Mouse (Mus musculus) right cerebral cortex, postnatal 4 days (tissue): Measurements from ENCODE around the gene Olfr622.

Experiments used
- DNase-seq: peaks from one replicate; pipeline ENCODE4 v3.0.0-alpha.2; 2022

The Olfr622 gene

GRCm38 (mm10) chr7:103642602-103643001 lies at the start of gene Olfr622:
TSS of gene Olfr622 (minus strand) at chr7:103642702.
- no peak for DNase-seq

- DNase-seq: no peak
These were observed 39.9 kb upstream of the Olfr622 start, which contains the start of gene Olfr625-ps1 for GRCm38 (mm10) chr7:103682420-103682819. TSS of gene Olfr625-ps1 (plus strand) at chr7:103682720.

- DNase-seq: no peak
These were observed 28.6 kb upstream of the Olfr622 start, which contains the start of gene Olfr624 for GRCm38 (mm10) chr7:103671091-103671490. TSS of gene Olfr624 (minus strand) at chr7:103671191.

GRCm38 (mm10) chr7:103663598-103663997 lies 21.1 kb upstream of the Olfr622 start, which contains the start of gene Olfr623:
TSS of gene Olfr623 (minus strand) at chr7:103663698.
- DNase-seq: no peak

- no peak for DNase-seq
These were observed 1.6 kb upstream of the Olfr622 start for GRCm38 (mm10) chr7:103644070-103644469.

GRCm38 (mm10) chr7:103636795-103637194 lies 5.7 kb downstream of the Olfr622 start:
- no peak for DNase-seq

- no peak for DNase-seq
These were observed 30.1 kb downstream of the Olfr622 start, which contains the start of gene Olfr620 for GRCm38 (mm10) chr7:103612434-103612833. TSS of gene Olfr620 (minus strand) at chr7:103612534.

- no peak for DNase-seq
These were observed 35.1 kb downstream of the Olfr622 start for GRCm38 (mm10) chr7:103607425-103607824.

- DNase-seq: no peak
These were observed 42.2 kb downstream of the Olfr622 start, which contains the start of gene Olfr619 for GRCm38 (mm10) chr7:103600275-103600674. TSS of gene Olfr619 (plus strand) at chr7:103600575.

GRCm38 (mm10) chr7:103589803-103590202 lies 52.7 kb downstream of the Olfr622 start, which contains the start of gene Olfr618:
TSS of gene Olfr618 (plus strand) at chr7:103590103.
- DNase-seq: no peak
